Mouse (Mus musculus) hindbrain, embryonic 11.5 days (tissue): ENCODE data around the gene Tpst1. TPM values are rescaled to one million over a fixed set of nuclear protein-coding genes. Genes with fewer than 3 reads are reported as not detected.
A peak's percentile ranks its signal among the peaks of the same experiment; 100 is the strongest.
"Not testable (repeated sequence)": the region's sequence is repeated elsewhere in the genome, so short reads cannot be mapped to it uniquely, and the experiment has no call there.

Source experiments
- ATAC-seq: fragments of 200-750 bp; cut with Nextera tagmentation; 2 replicates; pipeline ENCODE4 v1.8.0; 2017; ENCODE audit warnings: mild to moderate bottlenecking, moderate TSS enrichment, moderate library complexity; ENCODE audit not compliant: low FRiP score
- DNase-seq: peaks from one replicate; pipeline ENCODE4 v3.0.0-alpha.2; 2015; ENCODE audit warnings: low spot score
- H3K27ac ChIP-seq: fragments of 300-500 bp; sonication (generic); 2 replicates; pipeline ENCODE4 v1.5.1; 2014; ENCODE audit warnings: mild to moderate bottlenecking, low read depth, low read length
- H3K27me3 ChIP-seq: fragments of 300-500 bp; sonication (generic); 2 replicates; pipeline ENCODE4 v1.6.1; 2014; ENCODE audit warnings: mild to moderate bottlenecking, low read length, moderate library complexity, mixed read lengths; ENCODE audit not compliant: control insufficient read depth, insufficient read depth
- H3K36me3 ChIP-seq: fragments of 300-500 bp; sonication (generic); 2 replicates; pipeline ENCODE4 v1.6.1; 2014; ENCODE audit warnings: mild to moderate bottlenecking, low read length, moderate library complexity, mixed read lengths; ENCODE audit not compliant: control insufficient read depth, insufficient read depth
- H3K4me1 ChIP-seq: fragments of 300-500 bp; sonication (generic); replicated peaks from 2 replicates; pipeline ENCODE4 v1.6.1; 2014; ENCODE audit warnings: low read length, mixed read lengths; ENCODE audit not compliant: control insufficient read depth, insufficient read depth
- H3K4me2 ChIP-seq: fragments of 300-500 bp; sonication (generic); replicated peaks from 2 replicates; pipeline ENCODE4 v1.6.1; 2014; ENCODE audit warnings: mild to moderate bottlenecking, low read depth, low read length
- H3K4me3 ChIP-seq: fragments of 300-500 bp; sonication (generic); 2 replicates; pipeline ENCODE4 v1.5.1; 2014; ENCODE audit warnings: low read depth, low read length
- H3K9ac ChIP-seq: fragments of 300-500 bp; sonication (generic); 2 replicates; pipeline ENCODE4 v1.6.1; 2014; ENCODE audit warnings: low read depth, low read length
- H3K9me3 ChIP-seq: fragments of 300-500 bp; sonication (generic); 2 replicates; pipeline ENCODE4 v1.6.1; 2016; ENCODE audit warnings: low read length; ENCODE audit not compliant: control insufficient read depth
- WGBS: fragments of 180-500 bp; shearing (Covaris S2); extraction: QIAGEN DNeasy Blood & Tissue Kit; methylation state at CpG from one replicate; pipeline ENCODE4 v1.1.7; 2014; 5-methylcytosine and 5-hydroxymethylcytosine counted together
- polyA plus RNA-seq: library from polyadenylated mRNA; unstranded; fragments of >200 nt; fragmentation: Nextera tagmentation; extraction: Ambion mirVana; gene quantifications from 2 replicates; pipeline ENCODE4 v1.2.1, GENCODE M21; 2014

Tpst1 gene
- polyA plus RNA-seq, result 61.5 and 63.7 TPM in 2 replicates

DNA sequence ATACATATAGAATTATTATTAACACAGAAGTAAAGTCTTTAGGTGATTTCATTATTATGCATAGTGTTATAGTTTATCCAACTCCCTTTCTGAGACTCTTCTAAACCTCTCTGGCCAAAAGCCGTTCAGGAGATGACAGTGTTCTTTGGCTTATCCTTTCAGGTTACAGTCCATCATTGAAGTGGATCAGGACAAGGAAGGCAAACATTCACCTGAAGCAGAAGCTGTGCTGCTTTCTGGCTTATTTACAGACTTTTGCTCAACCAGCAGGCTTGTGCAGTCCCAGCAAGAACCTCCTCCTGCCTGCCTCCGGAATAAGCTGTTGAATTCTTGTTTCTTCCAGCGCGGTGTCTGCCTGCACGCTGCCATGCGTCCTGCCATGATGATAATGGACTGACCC is at the start of gene Tpst1:
Tpst1 (plus strand) TSS at position 301 of the 400 bp plus-strand sequence.
- H3K9me3 ChIP-seq, result no peaks in the 10 kb centered on the region
- H3K4me1 ChIP-seq, result no peaks in the 10 kb centered on the region
- no peaks in the 10 kb centered on the region for H3K36me3 ChIP-seq
- ATAC-seq, result no peak
- no peak within 1 kb of the TSS for H3K4me2 ChIP-seq
- H3K27ac ChIP-seq, result no peak within 1 kb of the TSS
- H3K27me3 ChIP-seq, result no peaks in the 10 kb centered on the region
- H3K9ac ChIP-seq, result no peak within 1 kb of the TSS
- DNase-seq, result no peak
- WGBS, result 94% methylated on average over 6 of the region's 6 CpGs
- no peak within 1 kb of the TSS for H3K4me3 ChIP-seq

DNA sequence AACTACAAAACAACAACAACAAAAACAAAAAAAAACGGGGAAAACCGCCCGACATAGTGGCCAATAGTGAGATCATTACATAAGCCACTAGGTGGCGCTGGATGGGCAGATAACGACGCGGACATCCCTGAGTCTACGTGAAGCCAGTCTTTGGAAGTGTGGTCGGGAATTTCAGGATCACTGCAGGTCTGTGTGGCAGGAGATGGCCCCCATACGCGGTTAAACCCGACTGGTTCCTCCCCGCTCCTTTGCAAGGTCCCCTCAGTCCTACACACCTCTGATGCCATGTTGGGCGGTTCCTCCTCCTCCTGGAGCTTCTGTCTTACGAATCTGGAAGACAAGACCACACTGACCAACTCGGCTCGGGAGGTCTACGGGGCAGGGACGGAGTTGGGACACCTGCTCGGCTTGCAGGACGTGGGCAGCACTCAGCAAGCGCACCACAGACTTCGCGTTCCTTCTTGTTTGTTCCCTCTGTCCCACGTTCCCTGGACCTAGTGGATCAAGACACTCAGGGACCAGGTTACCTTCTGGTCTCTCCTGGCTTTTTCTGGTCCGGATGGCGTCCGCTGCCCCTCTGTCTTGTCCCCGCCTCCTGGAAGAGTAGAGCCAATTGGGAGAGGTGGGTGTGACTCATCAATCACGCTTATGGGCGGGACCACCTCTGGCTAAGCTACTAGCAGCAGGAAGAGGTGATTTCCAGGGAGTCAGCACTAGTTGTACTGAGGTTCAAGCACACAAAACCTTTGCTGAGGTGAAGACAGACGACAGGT is 49.2 kb upstream of the Tpst1 start:
- H3K4me1 ChIP-seq, result no peaks in the 10 kb centered on the region
- ATAC-seq (peak; percentile 92), DNase-seq (peak; percentile 89)
- no peaks in the 10 kb centered on the region for H3K9me3 ChIP-seq
- H3K4me3 ChIP-seq, result peak overlapping the region; percentile 59
- H3K9ac ChIP-seq, result peak overlapping the region; percentile 52
- H3K27me3 ChIP-seq, result no peaks in the 10 kb centered on the region
- under 1% methylated on average over 32 of the region's 32 CpGs for WGBS
- H3K27ac ChIP-seq, result peak overlapping the region; percentile 61
- peak overlapping the region; percentile 79 for H3K4me2 ChIP-seq
- H3K36me3 ChIP-seq, result no peaks in the 10 kb centered on the region

DNA sequence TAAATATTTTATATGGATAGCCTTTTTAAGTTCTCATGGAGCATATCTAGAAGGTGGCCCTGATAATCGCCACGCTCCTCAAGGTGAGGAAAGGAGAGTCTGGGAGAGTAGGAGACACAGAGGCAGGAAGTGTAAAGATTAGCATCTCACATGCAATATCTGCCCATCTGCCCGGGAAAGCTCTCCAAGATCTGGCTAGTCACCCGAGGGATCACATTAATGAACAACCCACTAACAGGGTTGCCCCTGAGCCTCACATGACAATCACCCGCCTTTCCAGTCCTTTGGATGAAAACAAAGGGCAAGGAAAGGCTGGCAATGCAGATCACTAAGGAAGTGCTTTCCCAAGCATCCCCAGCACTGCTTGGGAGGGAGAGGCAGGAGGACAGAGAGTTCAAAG is 46.0 kb upstream of the Tpst1 start:
- no peaks in the 10 kb centered on the region for H3K9me3 ChIP-seq
- ATAC-seq, result no peak
- H3K9ac ChIP-seq, result no peak overlapping the region
- H3K36me3 ChIP-seq, result no peaks in the 10 kb centered on the region
- no peak overlapping the region for H3K4me3 ChIP-seq
- 74% methylated on average over 5 of the region's 5 CpGs for WGBS
- H3K4me1 ChIP-seq, result no peaks in the 10 kb centered on the region
- H3K27me3 ChIP-seq, result no peaks in the 10 kb centered on the region
- no peak overlapping the region for H3K4me2 ChIP-seq
- H3K27ac ChIP-seq, result no peak overlapping the region
- no peak for DNase-seq

- no peaks in the 10 kb centered on the region for H3K27me3 ChIP-seq
- no peaks in the 10 kb centered on the region for H3K4me1 ChIP-seq
- no peak overlapping the region for H3K27ac ChIP-seq
- no peak overlapping the region for H3K9ac ChIP-seq
- ATAC-seq (no peak), DNase-seq (no peak)
- H3K4me2 ChIP-seq, result no peak overlapping the region
- 84% methylated on average over 7 of the region's 7 CpGs for WGBS
- H3K36me3 ChIP-seq, result no peaks in the 10 kb centered on the region
- H3K4me3 ChIP-seq, result no peak overlapping the region
- no peaks in the 10 kb centered on the region for H3K9me3 ChIP-seq
These were observed 45.4 kb upstream of the Tpst1 start for GRCm38 (mm10) chr5:130027696-130028095.

DNA sequence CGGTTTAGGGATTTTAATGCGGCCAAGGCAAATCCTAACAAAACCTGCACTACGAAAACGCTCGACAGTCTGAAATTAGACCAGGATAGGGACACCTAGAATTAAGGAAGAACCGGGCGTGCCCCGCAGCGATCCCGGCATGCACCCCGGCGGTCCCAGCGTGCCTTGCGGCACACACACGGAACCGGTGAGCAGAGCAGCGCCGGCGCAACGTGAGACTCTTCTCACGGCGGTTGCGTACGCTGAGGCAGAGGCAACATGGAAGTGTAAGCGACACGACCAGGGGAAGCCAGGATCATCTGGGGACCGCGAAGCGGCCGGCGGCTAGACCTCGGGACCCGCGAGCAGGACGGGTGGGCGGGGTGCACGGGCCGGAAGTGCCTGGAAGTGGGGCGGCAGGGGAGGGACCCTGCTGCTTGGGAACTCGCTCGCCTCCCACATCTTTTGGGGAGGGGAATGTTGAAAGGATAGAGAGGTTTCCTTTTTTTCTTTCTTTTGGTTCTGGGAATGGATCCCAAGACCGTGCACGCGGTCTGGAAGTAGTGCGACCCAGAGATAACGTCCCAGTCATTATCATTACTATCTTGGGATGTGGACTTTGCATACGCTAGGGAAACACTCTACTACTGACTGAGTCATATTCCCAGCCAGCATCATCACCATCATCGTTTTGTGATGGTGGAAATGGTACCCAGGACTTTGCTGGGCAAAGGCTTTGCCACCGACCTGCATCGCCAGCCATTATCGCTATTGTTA is 43.8 kb upstream of the Tpst1 start, which contains the start of the genes Asl and Crcp:
Asl (minus strand) TSS at position 106 of the 756 bp plus-strand sequence.
Crcp (plus strand) TSS at position 149 of the 756 bp plus-strand sequence.
- Histone ChIP-seq H3K27ac (peak within 1 kb of the TSS; percentile 90), H3K4me3 (peak within 1 kb of the TSS; percentile 68), H3K9ac (peak within 1 kb of the TSS; percentile 71), H3K27me3 (no peaks in the 10 kb centered on the region), H3K36me3 (no peaks in the 10 kb centered on the region), H3K9me3 (no peaks in the 10 kb centered on the region), H3K4me1 (no peaks in the 10 kb centered on the region), H3K4me2 (peak within 1 kb of the TSS; percentile 68)
- WGBS, result 2% methylated on average over 46 of the region's 51 CpGs
- DNase-seq (peak; percentile 85), ATAC-seq (peak; percentile 82)

DNA sequence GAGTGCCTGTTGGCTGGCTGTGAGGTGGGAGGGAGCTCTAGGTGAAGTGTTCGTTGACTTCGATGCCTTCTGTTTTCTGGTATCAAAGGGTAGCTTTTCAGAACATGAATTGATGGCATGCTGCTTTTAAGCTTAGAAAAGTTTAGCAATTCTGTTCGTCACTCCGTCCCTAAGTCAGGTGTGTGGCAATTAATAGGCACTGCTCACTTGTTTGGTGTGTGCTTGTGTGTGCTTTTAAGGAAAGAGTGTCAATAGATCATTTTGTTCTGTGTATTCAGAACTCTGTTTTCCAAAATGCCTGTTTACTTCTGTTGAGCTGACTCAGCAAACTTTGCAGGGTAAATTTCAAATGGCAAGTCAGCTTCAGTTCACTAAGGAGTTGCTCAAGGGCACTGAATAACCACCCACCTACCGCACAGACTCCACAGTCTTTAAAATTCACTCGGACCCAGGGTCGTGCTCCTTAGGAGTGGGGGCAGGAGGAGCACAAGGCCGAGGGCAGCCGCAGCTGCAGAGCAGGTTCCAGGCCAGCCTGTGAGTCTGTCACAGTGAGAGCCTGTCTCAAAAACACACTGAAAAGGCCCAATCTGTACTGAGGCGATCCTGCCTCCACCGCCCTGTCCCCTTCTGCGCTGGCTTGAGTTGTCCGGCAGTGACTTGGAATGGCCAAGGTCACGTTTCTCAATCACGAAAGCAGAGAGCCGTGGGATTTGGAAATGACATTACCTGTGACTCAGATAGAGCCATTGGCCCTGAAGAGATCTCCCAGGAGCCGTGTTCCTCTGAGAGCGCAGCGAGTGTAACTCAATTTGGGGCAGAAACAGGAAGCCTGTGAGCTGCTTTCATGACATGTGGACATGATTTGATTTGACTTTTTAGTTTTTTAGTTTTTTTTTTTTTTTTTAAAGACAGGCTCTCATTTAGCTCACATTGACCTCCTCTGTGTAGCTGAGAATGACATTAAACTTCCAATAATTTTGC is 41.4 kb upstream of the Tpst1 start:
- Histone ChIP-seq H3K4me2 (no peak overlapping the region), H3K9me3 (no peaks in the 10 kb centered on the region), H3K4me3 (no peak overlapping the region), H3K27ac (no peak overlapping the region), H3K36me3 (no peaks in the 10 kb centered on the region), H3K27me3 (no peaks in the 10 kb centered on the region), H3K4me1 (no peaks in the 10 kb centered on the region), H3K9ac (no peak overlapping the region)
- no peak for ATAC-seq
- DNase-seq, result no peak
- 94% methylated on average over 19 of the region's 19 CpGs for WGBS

DNA sequence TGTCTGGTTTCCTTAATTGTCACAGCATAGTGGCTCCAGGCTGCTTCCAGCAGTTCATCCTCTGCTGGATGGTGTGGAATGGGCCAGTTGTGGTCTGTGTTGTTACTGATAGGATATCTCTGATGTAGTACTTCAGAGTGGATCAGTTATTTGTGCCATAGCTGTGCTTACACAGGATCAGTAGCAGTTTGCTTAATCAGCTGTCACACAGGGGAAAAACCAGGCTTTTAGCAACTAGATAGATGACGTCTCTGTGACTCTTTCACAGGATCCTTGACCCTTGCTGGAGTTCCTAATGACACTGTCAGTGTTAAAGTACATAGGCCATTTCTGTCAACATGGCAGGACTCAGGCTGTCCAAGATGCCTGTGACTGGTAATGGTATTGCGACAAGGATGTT is 39.3 kb upstream of the Tpst1 start:
- no peak overlapping the region for H3K9ac ChIP-seq
- ATAC-seq, result no peak
- H3K27me3 ChIP-seq, result no peaks in the 10 kb centered on the region
- no peaks in the 10 kb centered on the region for H3K4me1 ChIP-seq
- no peak overlapping the region for H3K27ac ChIP-seq
- no peak for DNase-seq
- 81% methylated on average over 2 of the region's 2 CpGs for WGBS
- 0 out of 2 replicates have a peak, but pooled peaks cover 2% of the 10 kb centered on the region for H3K36me3 ChIP-seq
- H3K4me3 ChIP-seq, result no peak overlapping the region
- H3K9me3 ChIP-seq, result no peaks in the 10 kb centered on the region
- no peak overlapping the region for H3K4me2 ChIP-seq

GRCm38 (mm10) chr5:130036300-130036699 is 36.8 kb upstream of the Tpst1 start:
- H3K9ac ChIP-seq, H3K27me3 ChIP-seq, H3K4me3 ChIP-seq, H3K4me2 ChIP-seq, DNase-seq, H3K27ac ChIP-seq, H3K4me1 ChIP-seq, H3K36me3 ChIP-seq, ATAC-seq, H3K9me3 ChIP-seq: not testable (repeated sequence)
- 59% methylated on average over 2 of the region's 2 CpGs for whole genome bisulfite sequencing
